Mouse (Mus musculus): ENCODE data around the gene Lamb3.
A peak's percentile ranks its signal among the peaks of the same experiment; 100 is the strongest.

The Lamb3 gene

DNA sequence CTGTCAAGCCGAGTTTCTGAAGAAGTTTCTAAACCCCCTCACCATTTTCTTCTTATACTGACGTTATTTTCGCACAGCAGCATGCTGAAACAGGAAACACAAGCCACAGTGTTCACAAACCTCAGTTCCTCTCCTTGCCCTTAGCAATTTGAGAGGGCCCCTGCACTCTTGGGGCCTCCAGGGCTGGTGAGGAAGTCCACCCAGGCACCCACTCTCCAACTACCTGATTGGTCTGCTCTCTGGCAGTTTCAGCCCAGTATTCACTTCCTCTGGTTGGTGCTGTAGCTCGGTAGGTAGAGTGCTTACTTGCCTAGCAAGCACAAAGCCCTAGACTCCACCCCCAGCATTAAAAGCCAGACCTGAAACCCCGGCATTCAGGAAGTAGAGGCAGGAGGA, 6.1 kb upstream of the Lamb3 start, which contains the start of gene Traf3ip3:
Traf3ip3 (minus strand) TSS at position 321 of the 396 bp plus-strand sequence.
- no peak for DNase-seq (ENCODE audit: low spot score)

DNA sequence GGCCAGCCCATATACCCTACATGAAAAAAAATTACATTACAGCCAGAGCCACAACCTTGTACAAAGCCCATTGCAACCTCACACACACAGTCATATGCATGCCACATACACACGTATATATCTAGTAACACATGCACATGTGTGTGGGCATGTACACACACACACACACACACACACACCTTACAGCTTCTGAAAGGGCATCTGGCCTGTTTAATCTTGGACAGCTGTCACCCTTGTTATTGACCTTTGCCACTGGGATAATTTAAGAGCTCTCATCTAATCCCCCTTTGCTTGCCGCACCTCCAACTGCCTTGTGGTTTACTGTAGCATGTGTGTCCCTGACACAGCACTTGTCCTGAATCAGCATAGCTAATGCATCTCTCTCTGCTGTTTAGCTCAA, 3.7 kb upstream of the Lamb3 start:
- DNase-seq (ENCODE audit: low spot score): no peak

DNA sequence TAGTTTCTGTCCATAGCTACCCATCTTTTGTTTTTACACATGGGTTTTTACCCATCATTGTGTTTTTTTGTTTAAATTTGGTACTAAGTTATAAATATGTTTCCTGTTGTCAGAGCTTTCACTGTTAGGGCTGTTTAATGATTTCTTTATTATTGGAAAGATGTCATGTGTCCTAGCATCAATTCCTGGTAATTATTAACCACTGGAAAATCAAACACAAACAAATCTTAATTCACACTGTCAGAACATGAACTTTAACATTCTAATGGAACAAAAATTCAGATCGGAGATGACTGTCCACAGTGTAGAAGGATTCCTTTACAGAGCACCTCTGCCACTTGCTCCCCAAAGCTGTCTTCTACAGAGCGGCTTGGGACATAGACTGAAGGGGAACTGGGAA, 2.1 kb upstream of the Lamb3 start:
- no peak for DNase-seq (ENCODE audit: low spot score)

DNA sequence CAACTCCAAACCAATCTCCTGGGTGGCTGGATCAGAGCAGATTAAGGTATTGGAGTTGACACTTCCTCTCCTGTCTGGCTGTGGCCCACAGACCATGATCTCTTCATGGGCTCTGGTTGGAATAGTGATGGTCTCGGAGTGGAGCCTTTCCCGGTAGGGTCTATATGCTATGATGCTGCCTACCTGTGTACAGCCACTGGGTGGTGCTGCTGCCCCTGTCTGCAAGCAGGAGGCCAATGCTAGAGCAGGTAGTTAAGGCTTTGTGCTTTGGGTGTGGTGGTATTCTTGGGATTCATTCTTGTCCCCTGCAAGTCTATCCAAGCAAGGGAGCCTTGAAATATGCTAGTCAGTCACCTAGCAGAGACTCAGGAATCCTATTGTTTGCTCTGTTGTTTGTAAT, 679 bp downstream of the Lamb3 start:
- no peak for DNase-seq (ENCODE audit: low spot score)

DNA sequence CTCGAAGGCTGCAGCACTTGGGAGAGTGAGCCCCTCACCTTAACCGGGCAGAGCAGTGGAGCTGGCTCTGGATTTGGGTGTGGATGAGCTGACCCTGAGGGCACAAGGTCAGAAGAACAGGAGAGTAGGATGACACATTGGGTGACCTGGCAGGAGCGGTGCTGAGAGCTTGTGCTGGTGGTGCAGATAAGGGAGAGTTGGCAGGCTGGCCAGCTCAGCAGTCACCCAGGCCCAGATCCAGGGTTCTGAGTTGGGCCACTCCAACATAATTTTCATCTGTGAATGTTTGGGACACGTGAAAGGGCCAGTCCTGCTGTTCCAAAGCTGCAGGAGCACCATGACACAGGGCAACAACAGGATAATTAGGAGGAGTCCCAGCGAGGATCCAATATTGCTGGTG, 3.9 kb downstream of the Lamb3 start:
- DNase-seq (ENCODE audit: low spot score): no peak

DNA sequence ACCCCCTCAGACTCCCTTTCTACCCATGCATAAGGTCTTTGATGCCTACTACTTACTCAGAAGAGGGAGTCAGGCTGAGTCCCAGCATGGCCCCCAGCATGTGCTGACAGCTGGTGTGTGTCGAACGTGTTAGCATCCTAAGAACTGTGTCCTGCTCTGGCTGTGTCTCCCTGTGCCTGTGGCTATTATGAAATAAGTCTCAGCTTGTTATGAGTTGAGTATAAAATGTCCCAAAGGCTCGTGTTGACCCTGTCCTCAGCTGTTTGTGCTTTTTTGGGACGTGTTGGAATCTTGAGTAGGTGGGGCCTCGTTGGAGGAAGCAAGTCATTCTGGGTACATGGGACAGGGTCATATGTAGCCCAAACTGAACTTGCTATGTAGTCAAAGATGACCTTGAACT, 6.6 kb downstream of the Lamb3 start:
- DNase-seq (ENCODE audit: low spot score): no peak

DNA sequence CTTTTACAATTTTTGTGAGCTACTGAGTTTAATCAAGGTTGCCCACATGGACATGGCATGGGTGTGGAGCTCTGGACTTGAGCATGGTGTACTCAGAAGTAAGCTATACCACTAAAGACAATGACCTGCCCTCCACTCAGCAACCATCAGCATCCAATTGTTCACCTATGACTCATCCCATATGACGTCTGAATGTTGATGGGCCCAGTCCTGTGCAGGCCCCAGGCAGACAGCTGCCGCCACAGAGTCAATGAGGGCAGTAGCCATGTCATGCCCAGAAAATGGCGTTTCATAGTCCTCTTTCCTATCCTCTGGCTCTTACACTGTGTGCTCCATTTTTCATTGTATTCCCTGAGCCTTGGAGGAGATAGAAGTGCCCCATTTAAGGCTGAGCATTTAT, 8.5 kb downstream of the Lamb3 start:
- DNase-seq (ENCODE audit: low spot score): no peak

DNA sequence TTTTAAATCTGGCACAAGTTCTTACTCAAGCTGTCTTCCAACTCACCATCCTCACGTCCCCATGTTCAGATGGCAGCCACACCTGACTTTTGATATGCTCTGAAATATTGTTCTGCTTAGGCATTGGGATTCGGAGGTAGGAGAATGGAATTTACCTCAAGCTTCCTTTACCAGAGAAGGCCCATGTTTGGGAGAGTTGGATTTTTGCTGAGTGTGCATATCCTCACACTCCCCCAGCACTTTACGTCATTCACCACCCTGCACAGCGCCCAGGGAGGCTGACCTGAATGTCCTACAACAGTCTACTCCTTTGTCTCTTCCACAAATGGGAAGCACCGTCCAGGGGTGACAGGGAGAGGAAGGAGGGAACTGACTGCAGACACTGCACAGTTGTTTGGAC, 12.9 kb downstream of the Lamb3 start:
- DNase-seq (ENCODE audit: low spot score): no peak

DNA sequence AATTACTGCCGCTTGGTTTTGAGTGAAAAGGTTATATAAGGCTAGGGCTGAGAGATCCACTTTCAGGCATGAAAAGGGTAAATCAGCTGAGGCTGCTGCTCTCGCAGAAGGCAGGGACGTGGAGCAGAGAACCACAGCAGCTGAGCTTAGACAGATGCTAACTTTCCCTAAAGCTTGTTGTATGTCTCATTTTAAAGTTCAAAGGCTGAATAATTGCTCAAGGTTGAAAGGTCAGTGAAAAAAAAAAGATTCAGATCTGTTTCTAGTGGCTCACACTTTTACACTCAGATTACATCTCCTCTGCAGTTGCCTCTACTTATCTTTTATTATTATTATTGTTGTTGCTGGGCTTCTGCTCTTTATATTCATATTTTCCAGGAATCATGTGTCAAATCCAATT, 18.0 kb downstream of the Lamb3 start:
- no peak for DNase-seq (ENCODE audit: low spot score)

DNA sequence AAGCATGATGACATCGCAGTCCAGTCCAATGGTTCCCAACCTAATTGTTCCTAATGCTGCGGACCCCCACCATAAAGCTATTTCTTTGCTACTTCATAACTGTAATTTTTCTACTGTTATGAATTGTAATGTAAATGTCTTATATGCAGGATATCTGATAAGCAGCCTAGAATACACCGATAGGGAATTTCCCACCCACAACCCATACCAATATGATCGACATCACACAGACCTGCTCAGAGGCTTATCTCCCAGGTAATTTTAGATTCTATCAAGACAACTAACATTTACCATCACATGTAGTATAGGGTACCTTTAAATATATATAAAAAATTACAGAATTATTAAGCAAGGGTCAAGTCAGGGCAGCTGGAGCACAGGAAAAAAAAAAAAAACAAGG, 18.6 kb downstream of the Lamb3 start:
- no peak for DNase-seq (ENCODE audit: low spot score)

DNA sequence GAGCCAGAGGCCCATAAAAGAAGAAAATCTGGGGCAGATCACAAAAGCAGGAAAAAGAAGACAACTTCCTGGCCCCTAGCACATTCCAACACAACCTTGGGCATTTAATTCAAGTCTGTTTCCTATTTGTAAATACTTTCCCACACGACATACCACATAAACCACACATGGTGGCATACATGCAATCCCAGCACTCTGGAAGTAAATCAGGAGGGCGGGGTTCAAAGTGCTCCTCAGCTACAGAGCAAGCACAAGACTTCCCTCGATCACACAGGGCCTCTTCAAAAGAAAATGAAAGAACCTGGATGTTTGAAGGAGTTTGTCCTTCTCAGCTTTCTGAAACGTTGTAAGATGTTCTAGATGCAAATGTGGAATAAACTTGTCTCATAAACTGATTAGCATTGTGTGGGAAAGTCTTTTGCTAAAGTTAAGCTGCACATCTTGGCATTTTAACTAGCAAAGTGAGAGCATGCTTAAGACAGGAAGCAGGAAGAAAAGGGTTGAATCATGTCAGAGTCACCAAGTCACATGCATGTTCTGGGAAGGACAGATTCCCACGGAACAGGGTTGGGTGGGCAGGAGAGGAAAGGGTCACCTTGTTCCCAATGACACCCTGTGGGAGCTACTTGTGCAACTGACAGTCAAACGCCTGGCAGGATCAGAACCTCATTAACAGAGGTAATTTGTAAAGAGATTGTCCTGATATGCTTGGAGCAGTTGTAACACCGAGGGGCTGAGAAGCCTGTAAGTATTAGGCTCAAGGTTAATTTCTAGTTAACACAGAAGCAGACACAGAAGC, 19.4 kb downstream of the Lamb3 start:
- no peak for DNase-seq (ENCODE audit: low spot score)

DNA sequence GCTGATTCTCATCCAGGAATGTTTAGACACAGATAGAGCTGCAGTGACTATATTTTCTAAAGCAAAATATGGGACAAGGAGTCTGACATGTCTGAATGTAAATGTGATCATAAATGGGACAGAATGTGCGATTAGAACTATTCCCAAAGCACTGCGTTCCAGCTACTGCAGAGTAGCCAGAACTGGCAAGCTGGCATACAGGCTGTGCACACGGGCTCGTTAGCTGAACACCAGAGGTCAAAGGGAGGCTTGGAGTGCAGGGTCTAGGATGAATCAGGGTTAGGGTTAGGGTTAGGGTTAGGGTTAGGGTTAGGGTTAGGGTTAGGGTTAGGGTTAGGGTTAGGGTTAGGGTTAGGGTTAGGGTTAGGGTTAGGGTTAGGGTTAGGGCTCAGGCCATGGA, 20.0 kb downstream of the Lamb3 start:
- no peak for DNase-seq (ENCODE audit: low spot score)

DNA sequence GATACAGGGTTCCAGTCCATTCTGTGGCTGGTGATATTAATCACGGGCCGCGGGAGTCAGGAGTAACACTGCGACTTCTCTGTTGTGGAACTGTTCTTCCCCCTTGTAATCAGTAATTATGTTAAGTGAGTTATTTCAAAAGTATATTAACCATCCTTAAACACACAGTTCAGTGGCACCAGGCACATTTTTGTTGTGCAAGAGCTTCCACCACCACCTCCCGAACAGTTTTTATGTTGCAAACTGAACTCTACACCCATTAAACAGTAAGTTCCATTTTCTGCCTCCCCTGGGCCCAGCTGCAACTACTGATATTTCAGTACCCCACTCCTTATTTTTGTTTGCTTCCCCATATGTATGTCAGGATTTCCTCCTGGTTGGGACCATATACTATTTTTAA, 22.1 kb downstream of the Lamb3 start:
- DNase-seq (ENCODE audit: low spot score): no peak

DNA sequence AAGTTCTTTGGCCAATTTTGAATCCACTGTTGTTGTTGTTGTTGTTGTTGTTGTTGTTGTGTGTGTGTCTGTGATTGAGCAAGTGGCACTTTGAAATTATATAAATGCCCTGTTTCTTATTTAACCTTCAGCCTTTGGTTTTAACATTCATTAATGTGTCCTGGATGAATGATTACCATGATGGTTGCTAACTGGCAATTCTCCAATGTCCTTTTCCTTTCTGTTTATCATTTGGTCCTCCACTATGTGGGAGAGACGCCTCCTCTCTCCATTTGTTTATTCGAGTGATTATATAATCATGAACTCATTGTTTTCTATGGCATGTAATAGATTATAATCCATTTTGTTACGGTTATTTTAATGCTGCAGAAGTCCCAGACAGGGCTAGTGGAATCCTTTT, 23.0 kb downstream of the Lamb3 start:
- no peak for DNase-seq (ENCODE audit: low spot score)

DNA sequence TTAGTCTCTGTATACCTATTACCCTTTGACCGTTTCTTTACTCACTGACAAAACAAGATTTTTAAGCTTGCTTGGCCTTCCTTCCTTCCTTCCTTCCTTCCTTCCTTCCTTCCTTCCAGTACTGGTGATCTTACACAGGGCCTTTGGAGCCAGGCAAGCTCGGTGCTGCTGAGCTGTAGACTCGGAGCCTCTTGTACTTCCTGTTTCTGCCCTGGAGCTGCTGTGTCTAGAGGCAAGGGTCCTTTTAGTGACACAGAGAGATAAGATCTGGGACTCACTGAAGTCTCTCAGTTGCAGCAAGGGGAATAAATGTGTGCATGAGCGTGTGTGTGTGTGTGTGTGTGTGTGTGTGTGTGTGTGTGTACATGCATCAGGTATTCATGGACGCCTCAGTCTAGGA, 23.4 kb downstream of the Lamb3 start:
- DNase-seq (ENCODE audit: low spot score): no peak

DNA sequence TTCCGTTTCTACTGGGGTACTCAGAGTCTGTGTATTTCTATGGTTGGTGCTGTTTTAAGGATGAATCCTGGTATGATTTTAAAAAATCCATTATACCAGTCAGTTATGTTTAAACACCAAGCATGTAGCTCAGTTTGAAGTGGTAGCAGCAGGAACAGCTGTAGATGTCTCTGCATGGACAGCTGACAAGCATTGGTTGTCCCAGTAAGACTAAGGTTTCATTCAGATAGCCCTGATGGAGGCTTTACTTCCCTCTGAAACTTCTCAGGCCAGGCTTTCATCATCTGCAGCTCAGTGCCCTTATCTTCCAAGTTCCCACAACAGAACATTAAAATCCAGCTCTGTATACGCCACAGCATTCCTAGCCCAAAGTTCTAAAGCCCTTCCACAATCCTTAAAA, 25.2 kb downstream of the Lamb3 start:
- DNase-seq (ENCODE audit: low spot score): no peak

DNA sequence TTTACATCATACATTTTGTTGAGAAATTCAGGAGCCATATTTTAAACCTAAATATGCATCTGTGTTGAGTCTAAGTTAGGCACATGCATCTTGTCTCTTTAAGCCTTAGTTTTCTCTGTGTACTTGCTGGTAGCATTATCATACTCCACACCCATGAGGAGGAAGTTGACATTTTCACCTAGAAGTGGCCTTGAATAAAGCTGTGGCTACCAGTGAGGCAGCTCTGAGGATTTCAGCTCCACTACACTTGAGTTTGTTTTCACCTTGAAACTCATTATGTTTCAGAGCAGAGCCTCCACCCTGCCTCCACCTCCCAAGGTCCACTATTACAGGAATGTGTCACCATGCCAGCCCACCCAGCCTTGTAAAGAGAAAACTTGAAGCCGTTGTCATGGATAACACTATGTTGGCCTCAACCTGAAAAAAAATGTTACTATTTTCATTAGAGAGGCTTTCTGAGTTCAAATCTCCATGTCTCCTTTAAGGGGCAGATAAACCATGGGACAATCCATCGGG, 26.7 kb downstream of the Lamb3 start:
- no peak for DNase-seq (ENCODE audit: low spot score)

DNA sequence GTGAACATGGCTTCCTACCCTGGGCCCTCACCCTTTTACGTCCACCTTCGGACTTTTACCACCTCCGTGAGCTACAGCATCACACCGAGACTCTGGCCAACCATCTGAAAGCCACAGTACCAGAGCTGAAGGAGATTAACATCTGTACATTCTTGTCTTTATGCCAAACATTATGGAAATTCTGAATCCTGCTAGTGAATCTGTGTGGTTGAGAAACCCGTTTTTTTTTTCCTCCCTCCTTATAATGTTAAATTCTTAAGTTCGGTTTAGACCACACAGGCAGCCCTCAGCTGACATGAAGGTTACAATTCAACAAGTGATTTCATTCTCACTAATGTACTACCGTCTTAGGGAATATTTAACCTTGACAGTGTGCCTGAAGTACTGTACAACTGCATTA, 27.4 kb downstream of the Lamb3 start:
- no peak for DNase-seq (ENCODE audit: low spot score)

DNA sequence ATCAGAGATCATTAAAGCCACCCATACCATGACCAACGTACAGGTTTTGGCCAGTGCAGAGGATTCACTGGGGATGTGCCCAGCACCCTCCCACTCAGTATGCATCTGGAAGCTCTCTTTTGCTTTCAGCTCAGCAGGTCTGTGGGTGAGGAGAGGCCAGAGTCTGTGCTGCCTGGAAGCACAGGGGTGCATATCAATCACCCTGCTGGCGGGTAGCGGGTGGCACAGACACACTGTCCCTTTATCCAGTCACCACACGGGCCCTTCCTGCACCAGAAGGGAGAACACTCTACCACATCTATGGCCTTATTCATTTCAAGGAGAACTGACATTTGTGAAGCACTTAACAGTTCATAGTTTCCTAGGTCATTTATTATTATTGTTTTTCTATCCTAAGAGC, 30.9 kb downstream of the Lamb3 start:
- DNase-seq (ENCODE audit: low spot score): no peak

DNA sequence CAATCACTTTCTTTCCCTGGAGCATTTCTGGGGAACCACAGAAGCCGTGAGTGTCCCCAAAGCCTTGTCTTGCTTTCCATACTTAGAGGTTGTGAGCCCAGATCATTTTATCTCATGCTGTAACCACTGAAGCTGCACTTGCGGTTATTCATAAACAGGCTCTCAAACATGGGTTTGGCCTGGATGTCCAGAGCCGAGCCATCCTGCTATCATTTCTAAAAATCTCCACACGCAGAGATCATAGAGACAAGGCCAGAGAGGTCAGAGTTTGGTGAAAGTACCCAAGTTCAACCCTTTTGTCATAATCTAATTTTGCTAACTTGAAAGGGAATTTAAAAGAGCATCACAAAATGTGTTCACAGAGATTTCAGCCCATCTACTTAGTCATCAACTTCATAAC, 33.9 kb downstream of the Lamb3 start:
- DNase-seq (ENCODE audit: low spot score): no peak

DNA sequence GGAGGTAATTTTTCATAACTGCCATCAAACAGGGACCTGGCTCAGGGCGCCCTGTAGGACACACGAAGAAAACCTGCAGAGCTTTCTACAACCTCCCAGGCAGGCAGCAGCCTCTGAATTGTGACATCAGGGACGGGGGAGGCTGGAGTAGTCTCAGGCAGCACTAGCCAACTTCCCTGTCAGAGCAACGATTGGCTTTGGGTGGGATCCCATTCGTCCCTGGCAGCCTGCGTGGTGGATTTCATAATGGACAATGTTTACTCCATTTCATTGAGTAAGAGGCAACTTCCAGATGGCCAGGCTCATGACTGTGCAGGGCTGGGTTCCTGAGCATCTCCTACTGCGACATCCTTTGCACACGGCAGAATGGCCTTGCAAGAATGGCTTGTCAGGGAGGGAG, 34.7 kb downstream of the Lamb3 start:
- peak; percentile 49 for DNase-seq (ENCODE audit: low spot score)

DNA sequence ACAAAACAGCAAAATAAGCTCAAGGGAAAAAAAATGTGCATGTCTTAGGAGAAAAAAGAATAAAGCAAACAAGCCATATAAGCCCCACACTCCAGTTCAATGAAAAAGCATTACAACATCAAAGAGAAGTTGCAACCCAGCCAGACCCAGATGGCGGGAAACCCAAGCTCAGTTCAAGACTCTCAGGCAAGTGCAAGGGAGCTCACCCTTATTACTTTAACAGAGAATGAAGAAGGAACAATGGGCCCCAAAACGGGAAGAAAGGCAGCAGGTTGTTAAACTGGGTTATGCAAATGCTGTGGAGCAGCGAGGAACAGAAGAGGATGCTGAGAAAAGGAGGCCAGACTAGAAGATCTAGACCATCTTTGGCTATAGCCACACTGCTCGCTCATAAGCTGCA, 35.4 kb downstream of the Lamb3 start:
- no peak for DNase-seq (ENCODE audit: low spot score)

DNA sequence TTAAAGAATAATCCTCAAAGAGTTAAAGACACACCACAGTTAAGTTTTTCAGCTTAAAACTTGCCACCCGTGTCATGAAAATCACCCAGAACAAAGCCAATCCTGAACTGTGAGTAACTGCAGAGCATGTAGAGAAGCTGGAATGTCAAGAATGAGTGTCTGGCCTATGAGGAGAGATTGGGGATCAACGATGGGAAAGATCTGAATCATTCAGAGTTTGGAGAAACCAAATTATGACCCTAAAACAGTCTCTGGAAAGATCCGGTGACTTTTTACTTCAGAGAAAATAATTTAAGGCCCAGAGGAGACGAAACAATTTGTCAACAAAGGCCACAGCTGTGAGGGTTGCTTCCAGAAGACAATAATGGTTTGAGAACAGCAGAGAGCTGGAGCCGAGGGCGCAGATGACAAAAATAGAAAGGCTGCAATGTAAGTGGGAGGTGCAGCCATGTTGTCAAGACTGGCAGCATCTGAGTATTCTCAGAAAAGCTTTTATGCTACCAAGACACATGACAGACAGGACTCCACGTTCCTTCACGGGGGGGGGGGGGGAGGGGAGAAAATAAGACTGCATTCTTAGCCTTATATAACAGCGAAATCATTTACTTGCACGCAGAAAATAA, 36.2 kb downstream of the Lamb3 start:
- DNase-seq (ENCODE audit: low spot score): no peak

DNA sequence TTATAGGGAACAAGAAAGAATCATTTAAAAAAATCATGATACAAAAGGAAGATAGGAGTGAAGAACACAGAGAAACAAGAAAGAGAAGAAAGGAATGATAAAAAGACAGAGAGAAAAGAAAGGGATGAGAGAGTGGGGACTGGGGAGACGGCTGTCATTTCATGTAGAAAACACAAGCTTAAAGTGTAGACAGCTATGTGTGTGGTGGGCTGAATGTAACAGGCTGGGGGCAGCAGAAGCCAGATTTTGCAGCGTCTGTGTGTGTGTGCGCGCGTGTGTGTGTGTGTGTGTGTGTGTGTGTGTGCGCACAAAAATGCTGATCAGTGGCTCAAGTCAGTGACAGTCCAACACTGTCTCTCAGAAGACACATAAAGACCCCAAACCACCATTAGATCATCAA, 36.7 kb downstream of the Lamb3 start:
- DNase-seq (ENCODE audit: low spot score): no peak
